Mouse (Mus musculus): ENCODE results near the gene Grk6.

DNA sequence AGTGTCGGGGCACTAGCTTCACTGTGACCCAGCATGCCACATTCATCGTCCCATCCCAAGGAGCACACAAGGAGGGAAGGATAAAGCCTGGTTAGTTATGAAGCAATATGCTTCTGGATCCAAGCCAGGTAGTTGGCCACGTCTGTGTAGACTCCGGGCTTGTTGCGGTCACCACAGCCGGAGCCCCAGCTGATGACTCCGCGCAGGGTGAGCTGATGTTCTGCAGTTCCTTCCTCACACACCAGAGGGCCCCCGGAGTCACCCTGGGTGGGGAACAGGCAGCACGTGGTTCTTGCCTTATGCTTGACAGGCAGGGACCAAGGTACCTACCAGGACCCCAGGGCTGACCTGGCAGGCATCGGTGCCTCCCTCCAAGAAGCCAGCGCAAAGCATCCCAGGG, 26.9 kb upstream of the Grk6 start:
- TF ChIP-seq POLR2A (IDR thresholded peaks at IDR 0.05; ENCODE audit: low read depth, low read length): no peak
- TF ChIP-seq CTCF (IDR thresholded peaks at IDR 0.05; ENCODE audit: extremely low read depth, insufficient read depth, insufficient read length, insufficient replicate concordance): peak; percentile 92
